Mouse (Mus musculus): ENCODE measurements around the gene Ezh1. TPM values are rescaled to one million over a fixed set of nuclear protein-coding genes. Genes with fewer than 3 reads are reported as not detected.

Gene Ezh1
- polyA plus RNA-seq, 1 experiment from 2014 or later, result 10.4 TPM

GRCm38 (mm10) chr11:101224337-101224736 is 1.9 kb downstream of the Ezh1 start:
- Histone ChIP-seq H3K4me3 (ENCODE audit: low read depth, low read length) (no peak overlapping the region), H3K9me3 (ENCODE audit: control insufficient read depth, low read length) (no peaks in the 10 kb centered on the region), H3K4me1 (ENCODE audit: control insufficient read depth, insufficient read depth, low read length) (no peaks in the 10 kb centered on the region), H3K36me3 (ENCODE audit: control insufficient read depth, insufficient read depth, low read length) (no peaks in the 10 kb centered on the region), H3K9ac (ENCODE audit: low read length) (no peak overlapping the region), H3K27ac (ENCODE audit: low read depth, low read length) (no peak overlapping the region), H3K27me3 (ENCODE audit: control insufficient read depth, insufficient read depth, low read length) (no peaks in the 10 kb centered on the region), H3K4me2 (no peak overlapping the region)
- WGBS, result 90% methylated on average over 3 of the region's 3 CpGs
- ATAC-seq (ENCODE audit: low FRiP score) (no peak), DNase-seq (ENCODE audit: low spot score, missing footprints) (no peak)

GRCm38 (mm10) chr11:101221306-101221986 is 4.8 kb downstream of the Ezh1 start:
- Histone ChIP-seq H3K9ac (ENCODE audit: low read length) (no peak overlapping the region), H3K4me2 (no peak overlapping the region), H3K9me3 (ENCODE audit: control insufficient read depth, low read length) (no peaks in the 10 kb centered on the region), H3K4me3 (ENCODE audit: low read depth, low read length) (no peak overlapping the region), H3K27me3 (ENCODE audit: control insufficient read depth, insufficient read depth, low read length) (no peaks in the 10 kb centered on the region), H3K36me3 (ENCODE audit: control insufficient read depth, insufficient read depth, low read length) (no peaks in the 10 kb centered on the region), H3K27ac (ENCODE audit: low read depth, low read length) (no peak overlapping the region), H3K4me1 (ENCODE audit: control insufficient read depth, insufficient read depth, low read length) (no peaks in the 10 kb centered on the region)
- DNase-seq (ENCODE audit: low spot score, missing footprints) (no peak), ATAC-seq (ENCODE audit: low FRiP score) (no peak)
- 91% methylated on average over 8 of the region's 8 CpGs for WGBS

- DNase-seq (ENCODE audit: low spot score, missing footprints) (no peak), ATAC-seq (ENCODE audit: low FRiP score) (no peak)
- Histone ChIP-seq H3K27me3 (ENCODE audit: control insufficient read depth, insufficient read depth, low read length) (no peaks in the 10 kb centered on the region), H3K36me3 (ENCODE audit: control insufficient read depth, insufficient read depth, low read length) (no peaks in the 10 kb centered on the region), H3K27ac (ENCODE audit: low read depth, low read length) (no peak overlapping the region), H3K4me3 (ENCODE audit: low read depth, low read length) (no peak overlapping the region), H3K4me2 (no peak overlapping the region), H3K9me3 (ENCODE audit: control insufficient read depth, low read length) (no peaks in the 10 kb centered on the region), H3K9ac (ENCODE audit: low read length) (no peak overlapping the region), H3K4me1 (ENCODE audit: control insufficient read depth, insufficient read depth, low read length) (no peaks in the 10 kb centered on the region)
- 59% methylated on average over 2 of the region's 2 CpGs for WGBS
Observed at GRCm38 (mm10) chr11:101220853-101221252, 5.4 kb downstream of the Ezh1 start.

GRCm38 (mm10) chr11:101218436-101219055 is 7.7 kb downstream of the Ezh1 start:
- no peaks in the 10 kb centered on the region for H3K36me3 ChIP-seq (ENCODE audit: control insufficient read depth, insufficient read depth, low read length)

GRCm38 (mm10) chr11:101216936-101217335 is 9.3 kb downstream of the Ezh1 start:
- Histone ChIP-seq H3K36me3 (ENCODE audit: control insufficient read depth, insufficient read depth, low read length) (no peaks in the 10 kb centered on the region), H3K4me1 (ENCODE audit: control insufficient read depth, insufficient read depth, low read length) (no peaks in the 10 kb centered on the region), H3K27ac (ENCODE audit: low read depth, low read length) (no peak overlapping the region), H3K9me3 (ENCODE audit: control insufficient read depth, low read length) (no peaks in the 10 kb centered on the region), H3K4me3 (ENCODE audit: low read depth, low read length) (no peak overlapping the region), H3K9ac (ENCODE audit: low read length) (no peak overlapping the region), H3K27me3 (ENCODE audit: control insufficient read depth, insufficient read depth, low read length) (no peaks in the 10 kb centered on the region), H3K4me2 (no peak overlapping the region)
- DNase-seq (ENCODE audit: low spot score, missing footprints), result no peak
- WGBS, result 93% methylated on average over 5 of the region's 5 CpGs
- ATAC-seq (ENCODE audit: low FRiP score), result no peak

More at GRCm38 (mm10) chr11:101218436-101219055, 7.7 kb downstream of the Ezh1 start:
- Histone ChIP-seq H3K27ac (ENCODE audit: low read depth, low read length) (no peak overlapping the region), H3K4me3 (ENCODE audit: low read depth, low read length) (no peak overlapping the region), H3K9me3 (ENCODE audit: control insufficient read depth, low read length) (no peaks in the 10 kb centered on the region), H3K27me3 (ENCODE audit: control insufficient read depth, insufficient read depth, low read length) (no peaks in the 10 kb centered on the region), H3K4me2 (no peak overlapping the region), H3K4me1 (ENCODE audit: control insufficient read depth, insufficient read depth, low read length) (no peaks in the 10 kb centered on the region), H3K9ac (ENCODE audit: low read length) (no peak overlapping the region)
- DNase-seq (ENCODE audit: low spot score, missing footprints), result no peak
- no peak for ATAC-seq (ENCODE audit: low FRiP score)
- 86% methylated on average over 10 of the region's 10 CpGs for WGBS

- Histone ChIP-seq H3K4me1 (ENCODE audit: control insufficient read depth, insufficient read depth, low read length) (no peaks in the 10 kb centered on the region), H3K9ac (ENCODE audit: low read length) (no peak overlapping the region), H3K9me3 (ENCODE audit: control insufficient read depth, low read length) (no peaks in the 10 kb centered on the region), H3K27me3 (ENCODE audit: control insufficient read depth, insufficient read depth, low read length) (no peaks in the 10 kb centered on the region), H3K36me3 (ENCODE audit: control insufficient read depth, insufficient read depth, low read length) (no peaks in the 10 kb centered on the region), H3K4me2 (no peak overlapping the region), H3K27ac (ENCODE audit: low read depth, low read length) (no peak overlapping the region), H3K4me3 (ENCODE audit: low read depth, low read length) (no peak overlapping the region)
- DNase-seq (ENCODE audit: low spot score, missing footprints) (peak; percentile 96), ATAC-seq (ENCODE audit: low FRiP score) (no peak)
- WGBS, result 60% methylated on average over 3 of the region's 3 CpGs
Observed at GRCm38 (mm10) chr11:101211970-101212369, 14.3 kb downstream of the Ezh1 start.

GRCm38 (mm10) chr11:101200986-101201385 is 25.3 kb downstream of the Ezh1 start:
- H3K4me2 ChIP-seq, result no peak overlapping the region
- H3K9me3 ChIP-seq (ENCODE audit: control insufficient read depth, low read length), result no peaks in the 10 kb centered on the region
- no peaks in the 10 kb centered on the region for H3K4me1 ChIP-seq (ENCODE audit: control insufficient read depth, insufficient read depth, low read length)
- ATAC-seq (ENCODE audit: low FRiP score), result no peak
- no peak overlapping the region for H3K9ac ChIP-seq (ENCODE audit: low read length)
- H3K27me3 ChIP-seq (ENCODE audit: control insufficient read depth, insufficient read depth, low read length), result no peaks in the 10 kb centered on the region
- no peak overlapping the region for H3K27ac ChIP-seq (ENCODE audit: low read depth, low read length)
- H3K36me3 ChIP-seq (ENCODE audit: control insufficient read depth, insufficient read depth, low read length), result no peaks in the 10 kb centered on the region; the same call in 1 of the 2 replicates
- H3K4me3 ChIP-seq (ENCODE audit: low read depth, low read length), result no peak overlapping the region
- peak; percentile 88 for DNase-seq (ENCODE audit: low spot score, missing footprints)
- WGBS, result 34% methylated on average over 7 of the region's 7 CpGs

- Histone ChIP-seq H3K9me3 (ENCODE audit: control insufficient read depth, low read length) (no peaks in the 10 kb centered on the region), H3K4me1 (ENCODE audit: control insufficient read depth, insufficient read depth, low read length) (no peaks in the 10 kb centered on the region), H3K4me2 (no peak overlapping the region), H3K4me3 (ENCODE audit: low read depth, low read length) (no peak overlapping the region), H3K27me3 (ENCODE audit: control insufficient read depth, insufficient read depth, low read length) (no peaks in the 10 kb centered on the region), H3K36me3 (ENCODE audit: control insufficient read depth, insufficient read depth, low read length) (no peaks in the 10 kb centered on the region; the same call in 1 of the 2 replicates), H3K9ac (ENCODE audit: low read length) (no peak overlapping the region), H3K27ac (ENCODE audit: low read depth, low read length) (no peak overlapping the region)
- no peak for DNase-seq (ENCODE audit: low spot score, missing footprints)
- ATAC-seq (ENCODE audit: low FRiP score), result no peak
- 95% methylated on average over 3 of the region's 3 CpGs for WGBS
Observed at GRCm38 (mm10) chr11:101199555-101199954, 26.7 kb downstream of the Ezh1 start.

GRCm38 (mm10) chr11:101196175-101196574 is 30.1 kb downstream of the Ezh1 start:
- Histone ChIP-seq H3K27me3 (ENCODE audit: control insufficient read depth, insufficient read depth, low read length) (no peaks in the 10 kb centered on the region), H3K36me3 (ENCODE audit: control insufficient read depth, insufficient read depth, low read length) (no peaks in the 10 kb centered on the region; the same call in 1 of the 2 replicates), H3K27ac (ENCODE audit: low read depth, low read length) (no peak overlapping the region), H3K4me2 (no peak overlapping the region), H3K4me1 (ENCODE audit: control insufficient read depth, insufficient read depth, low read length) (0 out of 2 replicates have a peak, but pooled peaks cover 3% of the 10 kb centered on the region), H3K9me3 (ENCODE audit: control insufficient read depth, low read length) (no peaks in the 10 kb centered on the region), H3K9ac (ENCODE audit: low read length) (no peak overlapping the region), H3K4me3 (ENCODE audit: low read depth, low read length) (no peak overlapping the region)
- no peak for DNase-seq (ENCODE audit: low spot score, missing footprints)
- ATAC-seq (ENCODE audit: low FRiP score), result no peak
- 88% methylated on average over 8 of the region's 8 CpGs for WGBS

Data from midbrain, embryonic 11.5 days (tissue).